Mouse (Mus musculus) thymus, adult 2 months (tissue): Measurements from ENCODE around the gene Sgms1.

Experiments
- CTCF ChIP-seq: fragments of 200-500 bp; IDR thresholded peaks from 2 replicates; pipeline ENCODE4 v1.5.1; 2012; ENCODE audit warnings: mild to moderate bottlenecking, control low read depth, low read length, moderate library complexity, borderline replicate concordance; ENCODE audit not compliant: control insufficient read depth, poor library complexity, insufficient read depth; ENCODE audit errors: extremely low read depth
- POLR2A ChIP-seq: fragments of 200-500 bp; IDR thresholded peaks from 2 replicates; pipeline ENCODE4 v1.6.1; 2012; ENCODE audit warnings: mild to moderate bottlenecking, low read length, control low read depth, moderate library complexity; ENCODE audit not compliant: control insufficient read depth, poor library complexity, insufficient read depth; ENCODE audit errors: extremely low read depth

- TF ChIP-seq POLR2A = no peak
- TF ChIP-seq CTCF = no peak
These were observed 223.8 kb downstream of the Sgms1 start for GRCm38 (mm10) chr19:32165711-32166110.
